Mouse (Mus musculus) lung, adult 2 months (tissue): ENCODE measurements around the gene Hes7.

Experiments used
- CTCF ChIP-seq: fragments of 200-500 bp; IDR thresholded peaks from 2 replicates; pipeline ENCODE4 v1.5.1; 2011; ENCODE audit warnings: mild to moderate bottlenecking, low read length, control low read depth; ENCODE audit not compliant: insufficient read depth
- POLR2A ChIP-seq: fragments of 200-500 bp; IDR thresholded peaks from 2 replicates; pipeline ENCODE4 v1.6.1; 2011; ENCODE audit warnings: low read depth, mild to moderate bottlenecking, control low read depth, low read length, borderline replicate concordance; ENCODE audit errors: extremely low read depth

GRCm38 (mm10) chr11:69121741-69122335, 1.6 kb downstream of the Hes7 start:
- no peak for TF ChIP-seq CTCF
- no peak for TF ChIP-seq POLR2A
